Mouse (Mus musculus): ENCODE data around the gene Btbd11.

Btbd11 gene

GRCm38 (mm10) chr10:85475642-85476345, 89.2 kb downstream of the Btbd11 start:
- no peak for DNase-seq (ENCODE audit: low read depth, low spot score)

GRCm38 (mm10) chr10:85479959-85480625, 93.5 kb downstream of the Btbd11 start:
- no peak for DNase-seq (ENCODE audit: low read depth, low spot score)

- DNase-seq (ENCODE audit: low read depth, low spot score): no peak
These were observed 94.5 kb downstream of the Btbd11 start for GRCm38 (mm10) chr10:85481106-85481505.

GRCm38 (mm10) chr10:85482064-85482473, 95.5 kb downstream of the Btbd11 start:
- no peak for DNase-seq (ENCODE audit: low read depth, low spot score)

- no peak for DNase-seq (ENCODE audit: low read depth, low spot score)
These were observed 95.9 kb downstream of the Btbd11 start for GRCm38 (mm10) chr10:85482480-85482879.

GRCm38 (mm10) chr10:85486456-85486855, 99.8 kb downstream of the Btbd11 start:
- no peak for DNase-seq (ENCODE audit: low read depth, low spot score)

- no peak for DNase-seq (ENCODE audit: low read depth, low spot score)
These were observed 106.0 kb downstream of the Btbd11 start for GRCm38 (mm10) chr10:85492583-85492982.

GRCm38 (mm10) chr10:85496358-85496757, 109.7 kb downstream of the Btbd11 start:
- DNase-seq (ENCODE audit: low read depth, low spot score): no peak

- DNase-seq (ENCODE audit: low read depth, low spot score): no peak
These were observed 110.4 kb downstream of the Btbd11 start for GRCm38 (mm10) chr10:85496981-85497380.

GRCm38 (mm10) chr10:85497931-85498330, 111.3 kb downstream of the Btbd11 start:
- DNase-seq (ENCODE audit: low read depth, low spot score): no peak

GRCm38 (mm10) chr10:85500573-85501155, 114.0 kb downstream of the Btbd11 start:
- DNase-seq (ENCODE audit: low read depth, low spot score): no peak

- no peak for DNase-seq (ENCODE audit: low read depth, low spot score)
These were observed 115.5 kb downstream of the Btbd11 start for GRCm38 (mm10) chr10:85501966-85502566.

- DNase-seq (ENCODE audit: low read depth, low spot score): no peak
These were observed 116.0 kb downstream of the Btbd11 start for GRCm38 (mm10) chr10:85502656-85503055.

- DNase-seq (ENCODE audit: low read depth, low spot score): no peak
These were observed 116.8 kb downstream of the Btbd11 start for GRCm38 (mm10) chr10:85503453-85503852.

GRCm38 (mm10) chr10:85507270-85508050, 120.8 kb downstream of the Btbd11 start:
- DNase-seq (ENCODE audit: low read depth, low spot score): no peak

GRCm38 (mm10) chr10:85508193-85508794, 121.7 kb downstream of the Btbd11 start:
- DNase-seq (ENCODE audit: low read depth, low spot score): no peak

- DNase-seq (ENCODE audit: low read depth, low spot score): no peak
These were observed 122.4 kb downstream of the Btbd11 start for GRCm38 (mm10) chr10:85509000-85509399.

- DNase-seq (ENCODE audit: low read depth, low spot score): no peak
These were observed 123.7 kb downstream of the Btbd11 start for GRCm38 (mm10) chr10:85510329-85510728.

GRCm38 (mm10) chr10:85512808-85513207, 126.2 kb downstream of the Btbd11 start:
- no peak for DNase-seq (ENCODE audit: low read depth, low spot score)

- no peak for DNase-seq (ENCODE audit: low read depth, low spot score)
These were observed 130.9 kb downstream of the Btbd11 start for GRCm38 (mm10) chr10:85517223-85518110.

Measured in retina, adult 2 months (tissue).